24 mouse cellular contexts compared by ENCODE assay signal in the genomic region with DNA sequence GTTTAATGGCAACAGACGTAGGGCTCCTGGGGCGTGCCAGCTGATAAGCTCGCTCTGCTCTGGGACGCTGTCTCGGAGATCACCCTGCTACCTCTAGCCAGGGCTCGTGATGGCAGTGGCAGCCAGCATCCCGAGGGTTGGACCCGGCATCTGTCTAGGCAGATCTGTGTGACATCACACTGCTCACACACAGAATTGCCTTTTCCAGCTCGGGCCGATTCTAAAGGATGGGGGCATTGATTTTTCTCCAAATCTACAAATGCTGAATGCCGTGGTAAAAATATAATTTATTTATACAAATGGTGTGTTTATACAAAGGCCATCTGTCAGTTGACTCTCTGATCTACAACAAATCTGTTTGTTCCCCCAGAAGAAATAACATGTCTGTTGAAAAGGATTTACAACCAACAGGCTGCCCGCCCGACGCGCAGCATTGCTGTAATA. TPM values are rescaled to one million over a fixed set of nuclear protein-coding genes. Genes with fewer than 3 reads are reported as not detected.
A peak's percentile ranks its signal among the peaks of the same experiment; 100 is the strongest.
DNase-seq lines count a peak whose midpoint lies in the region; ATAC-seq and TF ChIP-seq lines count a peak whose summit lies in the region.
"Had no signal": no experiment of that assay in that cellular context is flagged by ENCODE, and none has a peak within 500 bp of the region (broad histone marks: within the 10 kb centered on the region; RNA-seq: fewer than 3 reads in every experiment).

No protein-coding gene starts in this region.

- no peak for TF ChIP-seq POLR2A in lung, adult 2 months (IDR thresholded peaks at IDR 0.05; ENCODE audit: borderline replicate concordance, extremely low read depth, low read depth, low read length)
- no peak for TF ChIP-seq POLR2A in cerebellum, adult 2 months (IDR thresholded peaks at IDR 0.05; ENCODE audit: borderline replicate concordance, insufficient read depth, low read length)

- no peak overlapping the region for H3K4me3 ChIP-seq in forebrain, postnatal 0 days (ENCODE audit: low read depth, low read length)
- no peak overlapping the region for H3K4me3 ChIP-seq in forebrain, embryonic 13.5 days
- no peak overlapping the region for H3K4me3 ChIP-seq in lung, postnatal 0 days (ENCODE audit: low read depth, low read length)
- H3K4me3 ChIP-seq in lung, adult 2 months (replicated peaks; ENCODE audit: extremely low read depth, low read depth, low read length): no peak overlapping the region
- no peak overlapping the region for H3K4me3 ChIP-seq in cerebellum, adult 2 months (replicated peaks; ENCODE audit: insufficient read depth, low read depth, low read length)
- H3K4me3 ChIP-seq: embryonic facial prominence, embryonic 13.5 days; erythroblast, embryonic 14.5 days; gastrocnemius, adult 2 months; heart, embryonic 15.5 days; hindbrain, embryonic 13.5 days; kidney, embryonic 15.5 days; liver, embryonic 13.5 days; midbrain, embryonic 15.5 days; myocyte had no signal

- no peak overlapping the region for H3K9ac ChIP-seq in forebrain, postnatal 0 days
- H3K9ac ChIP-seq in forebrain, embryonic 13.5 days: no peak overlapping the region
- no peak overlapping the region for H3K9ac ChIP-seq in lung, postnatal 0 days (replicated peaks; ENCODE audit: low read depth)
- H3K9ac ChIP-seq: embryonic facial prominence, embryonic 13.5 days; heart, embryonic 15.5 days; hindbrain, embryonic 13.5 days; kidney, embryonic 15.5 days; liver, embryonic 13.5 days; midbrain, embryonic 15.5 days had no signal

- H3K27me3 ChIP-seq in forebrain, postnatal 0 days (ENCODE audit: insufficient read depth, low read length): no peaks in the 10 kb centered on the region
- H3K27me3 ChIP-seq in forebrain, embryonic 13.5 days: no peaks in the 10 kb centered on the region
- no peaks in the 10 kb centered on the region for H3K27me3 ChIP-seq in lung, postnatal 0 days (replicated peaks; ENCODE audit: insufficient read depth, low read length)
- no peaks in the 10 kb centered on the region; the same call in 1 of the 2 replicates for H3K27me3 ChIP-seq in cerebellum, adult 2 months (ENCODE audit: control insufficient read depth, insufficient read depth, low read length)
- H3K27me3 ChIP-seq: embryonic facial prominence, embryonic 13.5 days; heart, embryonic 15.5 days; hindbrain, embryonic 13.5 days; kidney, embryonic 15.5 days; liver, embryonic 13.5 days; midbrain, embryonic 15.5 days had no signal

- H3K4me2 ChIP-seq in forebrain, postnatal 0 days (ENCODE audit: low read depth): peak overlapping the region; percentile 23; the same call in 1 of the 2 replicates
- no peak overlapping the region for H3K4me2 ChIP-seq in forebrain, embryonic 13.5 days
- H3K4me2 ChIP-seq in lung, postnatal 0 days (replicated peaks; ENCODE audit: low read depth, low read length): no peak overlapping the region
- H3K4me2 ChIP-seq: embryonic facial prominence, embryonic 13.5 days; heart, embryonic 15.5 days; hindbrain, embryonic 13.5 days; kidney, embryonic 15.5 days; liver, embryonic 13.5 days; midbrain, embryonic 15.5 days had no signal

- no peaks in the 10 kb centered on the region for H3K4me1 ChIP-seq in forebrain, postnatal 0 days (ENCODE audit: insufficient read depth)
- peaks cover 5% of the 10 kb centered on the region; the same call in 1 of the 2 replicates for H3K4me1 ChIP-seq in forebrain, embryonic 13.5 days
- H3K4me1 ChIP-seq in lung, postnatal 0 days (ENCODE audit: insufficient read depth, low read depth, low read length): no peaks in the 10 kb centered on the region
- H3K4me1 ChIP-seq in lung, adult 2 months (ENCODE audit: control insufficient read depth, insufficient read depth, low read length): peaks cover under 1% of the 10 kb centered on the region
- H3K4me1 ChIP-seq in cerebellum, adult 2 months (ENCODE audit: control insufficient read depth, insufficient read depth, low read length): no peaks in the 10 kb centered on the region
- H3K4me1 ChIP-seq: heart, embryonic 15.5 days; hindbrain, embryonic 13.5 days; liver, embryonic 13.5 days; midbrain, embryonic 15.5 days had no signal

- H3K9me3 ChIP-seq in forebrain, postnatal 0 days (ENCODE audit: low read length): no peaks in the 10 kb centered on the region
- no peaks in the 10 kb centered on the region for H3K9me3 ChIP-seq in forebrain, embryonic 13.5 days (replicated peaks)
- H3K9me3 ChIP-seq in lung, postnatal 0 days (ENCODE audit: low read length): peaks cover 4% of the 10 kb centered on the region; the same call in 1 of the 2 replicates
- H3K9me3 ChIP-seq: heart, embryonic 15.5 days; hindbrain, embryonic 13.5 days; kidney, embryonic 15.5 days; liver, embryonic 13.5 days; midbrain, embryonic 15.5 days had no signal

- no peak for TF ChIP-seq CTCF in forebrain, postnatal 0 days (IDR thresholded peaks at IDR 0.05; ENCODE audit: low read depth)
- no peak for TF ChIP-seq CTCF in lung, postnatal 0 days (IDR thresholded peaks at IDR 0.05)
- no peak for TF ChIP-seq CTCF in lung, adult 2 months (IDR thresholded peaks at IDR 0.05; ENCODE audit: insufficient read depth, low read length)
- no peak for TF ChIP-seq CTCF in cerebellum, adult 2 months (IDR thresholded peaks at IDR 0.05; ENCODE audit: borderline replicate concordance, insufficient read depth, low read depth, low read length)

- ATAC-seq in forebrain, postnatal 0 days: peak; percentile 88
- no peak; the same call in 1 of the 2 replicates for ATAC-seq in forebrain, embryonic 13.5 days
- ATAC-seq in lung, postnatal 0 days: peak; percentile 23
- no peak for ATAC-seq in monocyte, adult 5-6 weeks (replicated peaks; ENCODE audit: insufficient number of reproducible peaks, low FRiP score, low TSS enrichment, poor library complexity, severe bottlenecking)
- ATAC-seq: midbrain, embryonic 15.5 days had no signal

- no peak overlapping the region for H3K27ac ChIP-seq in forebrain, postnatal 0 days (ENCODE audit: low read depth, low read length)
- no peak overlapping the region for H3K27ac ChIP-seq in forebrain, embryonic 13.5 days
- no peak overlapping the region for H3K27ac ChIP-seq in lung, postnatal 0 days (ENCODE audit: low read length)
- no peak overlapping the region for H3K27ac ChIP-seq in cerebellum, adult 2 months (ENCODE audit: insufficient read depth, low read length)
- H3K27ac ChIP-seq: embryonic facial prominence, embryonic 13.5 days; gastrocnemius, adult 2 months; heart, embryonic 15.5 days; hindbrain, embryonic 13.5 days; kidney, embryonic 15.5 days; liver, embryonic 13.5 days; macrophage; midbrain, embryonic 15.5 days had no signal

- H3K36me3 ChIP-seq in forebrain, postnatal 0 days (ENCODE audit: insufficient read depth): no peaks in the 10 kb centered on the region
- H3K36me3 ChIP-seq in forebrain, embryonic 13.5 days (ENCODE audit: poor library complexity, severe bottlenecking): no peaks in the 10 kb centered on the region
- no peaks in the 10 kb centered on the region for H3K36me3 ChIP-seq in lung, postnatal 0 days (ENCODE audit: insufficient read depth, low read length)
- H3K36me3 ChIP-seq: embryonic facial prominence, embryonic 13.5 days; heart, embryonic 15.5 days; hindbrain, embryonic 13.5 days; kidney, embryonic 15.5 days; liver, embryonic 13.5 days; midbrain, embryonic 15.5 days had no signal

- peak; percentile 63 for DNase-seq in forebrain, postnatal 0 days
- DNase-seq in lung, postnatal 0 days (ENCODE audit: low spot score): peak; percentile 27
- no peak for DNase-seq in lung, adult 2 months
- DNase-seq in layer of hippocampus, postnatal 36 days: peak; percentile 48 to 54
- no peak for DNase-seq in cerebellum, adult 2 months
- DNase-seq: cerebellum, adult 18-20 months; cerebellum, postnatal 25 days; gastrocnemius, adult 2 months; heart, postnatal 36 days; kidney, adult 11 months; kidney, postnatal 36 days; liver, embryonic 13.5 days; right cerebral cortex, postnatal 14 days; spleen, adult 18-20 months had no signal

- TF ChIP-seq EP300 in lung, postnatal 0 days (IDR thresholded peaks at IDR 0.05): no peak

- 59% methylated on average over 15 of the region's 15 CpGs for whole genome bisulfite sequencing in forebrain, postnatal 0 days
- WGBS in forebrain, embryonic 13.5 days: 86% methylated on average over 15 of the region's 15 CpGs
- 46% methylated on average over 15 of the region's 15 CpGs for WGBS in lung, postnatal 0 days
- 47% methylated on average over 15 of the region's 15 CpGs for WGBS in lung, adult 2 months
- 74% methylated on average over 15 of the region's 15 CpGs for WGBS in cerebellum, adult 2 months

RNA-seq across cellular contexts. Expression of gene H2afy2, which starts 14.2 kb away (rescaled TPM):
- 129 and 143 TPM in 2 replicates for total RNA-seq in forebrain, postnatal 0 days (2014; rRNA removed)
- polyA plus RNA-seq in forebrain, postnatal 0 days (2015; fragmentation: Nextera tagmentation; extraction: Ambion mirVana): 175 and 191 TPM in 2 replicates
- 321 and 326 TPM in 2 replicates for polyA plus RNA-seq in forebrain, embryonic 13.5 days (2015; fragmentation: Nextera tagmentation; extraction: Ambion mirVana)
- 23.9 and 26.6 TPM in 2 replicates for polyA plus RNA-seq in lung, postnatal 0 days (2015; fragmentation: Nextera tagmentation; extraction: Ambion mirVana)
- 5.4 and 6.5 TPM in 2 replicates for polyA plus RNA-seq in lung, adult 2 months (2012; rRNA removed)
- 10 to 100 TPM; 13.7 to 14.5 TPM for total RNA-seq in layer of hippocampus, postnatal 36 days (2021)
- 0.58 TPM in 1 of 3 replicates, not detected in the others for total RNA-seq in monocyte, adult 5-6 weeks (2017)
- 20.8 and 23.0 TPM in 2 replicates for polyA plus RNA-seq in cerebellum, adult 2 months (2012; rRNA removed)
- polyA plus RNA-seq: erythroblast, embryonic 14.5 days had no signal

Comparison
In these comparisons a context has a peak if more than half of its experiments do, and no peak if none do; other contexts are left out.
1. ATAC-seq: peak in forebrain, postnatal 0 days (single experiment) and lung, postnatal 0 days (single experiment); none in forebrain, embryonic 13.5 days (single experiment) and monocyte, adult 5-6 weeks (single experiment).
2. DNase-seq: peak in forebrain, postnatal 0 days (single experiment), lung, postnatal 0 days (single experiment) and layer of hippocampus, postnatal 36 days (2 of 2); none in lung, adult 2 months (single experiment) and cerebellum, adult 2 months (0 of 2).